Mouse (Mus musculus): ENCODE data around the gene Pmf1.

Gene Pmf1

GRCm38 (mm10) chr3:88354396-88355165, 55.5 kb downstream of the Pmf1 start:
- no peak for DNase-seq (ENCODE audit: low spot score in 2 of 2)

GRCm38 (mm10) chr3:88352907-88353306, 57.2 kb downstream of the Pmf1 start:
- DNase-seq (ENCODE audit: low spot score in 2 of 2) = no peak

GRCm38 (mm10) chr3:88350732-88351131, 59.4 kb downstream of the Pmf1 start:
- DNase-seq (ENCODE audit: low spot score in 2 of 2) = no peak
